Mouse (Mus musculus) layer of hippocampus, adult 2 months (tissue): Measurements from ENCODE around the gene Tmem198. TPM values are rescaled to one million over a fixed set of nuclear protein-coding genes. Genes with fewer than 3 reads are reported as not detected.

ENCODE experiments used
- DNase-seq, 2 experiments: peaks; one replicate each; pipeline ENCODE4 v3.0.0; 2022; ENCODE audit warnings: low spot score in 2 of 2
- H3K27ac ChIP-seq: fragments of 200-600 bp; 2 replicates; pipeline ENCODE4 v1.8.1; 2022
- H3K4me3 ChIP-seq: fragments of 200-600 bp; 2 replicates; pipeline ENCODE4 v1.8.1; 2022; ENCODE audit warnings: mild to moderate bottlenecking
- CTCF ChIP-seq: fragments of 200-600 bp; conservative IDR thresholded peaks from 2 replicates; pipeline ENCODE4 v1.8.1; 2022; ENCODE audit warnings: antibody characterized with exemption, mild to moderate bottlenecking, moderate library complexity
- total RNA-seq, 2 experiments: library from RNA; stranded (reverse); gene quantifications; 2 replicates each; pipeline ENCODE4 v1.2.3; 2021

The Tmem198 gene
- total RNA-seq, 2 experiments from 2014 or later, result 64.0 to 65.4 TPM

- peak; percentile 93 for TF ChIP-seq CTCF
- Histone ChIP-seq H3K4me3 (peak overlapping the region; percentile 29; the same call in 1 of the 2 replicates), H3K27ac (peak overlapping the region; percentile 86)
- peak in 1 of 2 experiments; percentile 84 for DNase-seq
Measured at GRCm38 (mm10) chr1:75445751-75446611, 33.4 kb upstream of the Tmem198 start.

DNA sequence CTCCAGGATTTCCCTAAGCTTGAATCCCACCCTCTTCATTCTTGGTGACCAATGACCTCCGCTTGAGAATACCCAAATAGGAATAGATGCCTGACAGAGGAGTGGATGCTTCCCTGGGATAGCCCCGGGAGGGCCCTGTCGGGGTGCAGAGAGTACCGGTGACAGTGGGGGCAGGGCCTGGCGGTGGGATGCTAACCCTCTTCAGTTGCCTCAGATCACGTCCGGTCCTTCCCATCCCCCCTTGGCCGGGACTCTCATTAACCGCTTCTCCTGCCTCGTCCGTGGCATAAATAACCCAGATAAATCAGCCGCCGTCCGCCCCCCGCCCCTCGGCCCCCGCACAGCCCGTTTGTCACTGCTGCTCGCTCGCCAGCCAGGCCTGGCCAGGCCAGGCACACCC lies 32.7 kb upstream of the Tmem198 start:
- no peak for TF ChIP-seq CTCF
- H3K27ac ChIP-seq, result peak overlapping the region; percentile 86

DNA sequence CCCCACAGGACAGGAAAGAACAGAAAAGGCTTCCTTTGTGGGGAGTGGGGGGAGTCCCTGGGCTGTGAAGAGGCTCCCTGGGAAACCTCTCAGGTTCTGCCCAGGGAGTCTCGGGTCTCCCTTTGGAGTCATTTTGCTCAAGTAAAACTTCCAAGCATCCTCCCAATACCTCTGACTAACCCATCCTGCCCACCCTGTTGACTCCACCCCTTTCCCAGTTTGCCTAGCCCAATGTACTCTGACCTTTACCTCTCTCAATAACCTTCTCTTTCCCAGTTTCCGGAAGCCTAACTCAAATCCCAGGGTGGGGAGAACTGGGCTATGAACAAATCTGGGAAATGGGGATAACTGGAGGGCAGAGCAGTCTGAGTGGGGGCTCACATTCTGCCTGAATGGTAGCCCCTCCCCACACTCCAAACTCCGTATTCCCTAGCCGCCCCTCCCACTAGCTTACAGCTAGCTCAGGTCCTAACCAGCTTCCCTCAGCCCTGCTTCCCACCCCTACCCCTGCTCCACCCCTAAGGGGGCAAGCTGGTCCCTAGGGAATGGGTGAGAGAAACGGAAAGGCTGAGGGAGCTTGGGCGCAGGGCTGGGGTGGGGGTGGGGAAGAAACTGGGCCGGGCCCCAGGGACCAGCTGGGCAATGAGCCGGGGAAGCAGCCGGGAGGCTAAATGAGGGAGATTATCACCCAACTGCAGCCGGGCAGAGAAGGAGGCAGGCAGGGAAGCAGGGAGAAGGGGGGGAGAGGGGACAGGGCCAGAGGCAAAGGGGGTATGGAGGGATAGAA lies 31.9 kb upstream of the Tmem198 start:
- TF ChIP-seq CTCF, result no peak
- no peak overlapping the region for H3K4me3 ChIP-seq
- peak overlapping the region; percentile 23; the same call in 1 of the 2 replicates for H3K27ac ChIP-seq
- DNase-seq, result no peak

More for the DNA sequence above, 32.7 kb upstream of the Tmem198 start:
- H3K4me3 ChIP-seq, result no peak overlapping the region
- DNase-seq, result no peak

DNA sequence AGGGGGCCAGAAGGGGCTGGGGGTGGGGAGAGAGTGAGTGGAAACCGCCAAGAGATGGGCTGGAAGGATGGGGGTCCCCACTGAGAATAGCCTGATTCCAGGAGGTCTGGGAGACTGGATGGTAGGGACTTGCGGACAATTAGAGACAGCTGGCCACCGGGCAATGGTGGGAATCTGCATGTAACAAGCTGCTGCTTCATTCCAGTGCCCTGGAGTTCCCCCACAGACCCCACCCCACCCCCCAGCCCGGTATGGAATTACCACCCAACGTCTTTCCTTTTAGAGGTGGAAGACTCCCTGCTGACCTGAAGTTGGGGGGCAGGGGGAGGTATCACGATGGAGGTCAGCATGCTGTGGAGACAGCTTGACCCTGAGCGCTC lies 31.3 kb upstream of the Tmem198 start:
- H3K27ac ChIP-seq, result peak overlapping the region; percentile 23; the same call in 1 of the 2 replicates
- no peak for DNase-seq
- no peak for TF ChIP-seq CTCF
- H3K4me3 ChIP-seq, result no peak overlapping the region

GRCm38 (mm10) chr1:75448937-75449336 lies 30.4 kb upstream of the Tmem198 start:
- TF ChIP-seq CTCF, result no peak
- Histone ChIP-seq H3K27ac (0 out of 2 replicates have a peak overlapping the region, but pooled peaks have one; percentile 39), H3K4me3 (no peak overlapping the region)
- no peak for DNase-seq

- no peak for TF ChIP-seq CTCF
- no peak for DNase-seq
- Histone ChIP-seq H3K27ac (peak overlapping the region; percentile 65; the same call in 1 of the 2 replicates), H3K4me3 (no peak overlapping the region; the same call in 1 of the 2 replicates)
Measured at GRCm38 (mm10) chr1:75449377-75450135, 29.8 kb upstream of the Tmem198 start.

- Histone ChIP-seq H3K4me3 (peak within 1 kb of the TSS; percentile 46), H3K27ac (peak within 1 kb of the TSS; percentile 65)
- no peak for DNase-seq
Measured at GRCm38 (mm10) chr1:75450314-75451005, 28.9 kb upstream of the Tmem198 start, which contains the start of gene Asic4. TSS of gene Asic4 (plus strand) at chr1:75450436.

GRCm38 (mm10) chr1:75451900-75452299 lies 27.4 kb upstream of the Tmem198 start:
- H3K4me3 ChIP-seq, result no peak overlapping the region
- DNase-seq, result no peak
- H3K27ac ChIP-seq, result no peak overlapping the region
- no peak for TF ChIP-seq CTCF

More at GRCm38 (mm10) chr1:75450314-75451005, 28.9 kb upstream of the Tmem198 start, which contains the start of gene Asic4:
- TF ChIP-seq CTCF, result no peak

- no peak for TF ChIP-seq CTCF
- no peak overlapping the region for H3K4me3 ChIP-seq
- H3K27ac ChIP-seq, result no peak overlapping the region
- DNase-seq, result no peak
Measured at GRCm38 (mm10) chr1:75455433-75455832, 23.9 kb upstream of the Tmem198 start.

DNA sequence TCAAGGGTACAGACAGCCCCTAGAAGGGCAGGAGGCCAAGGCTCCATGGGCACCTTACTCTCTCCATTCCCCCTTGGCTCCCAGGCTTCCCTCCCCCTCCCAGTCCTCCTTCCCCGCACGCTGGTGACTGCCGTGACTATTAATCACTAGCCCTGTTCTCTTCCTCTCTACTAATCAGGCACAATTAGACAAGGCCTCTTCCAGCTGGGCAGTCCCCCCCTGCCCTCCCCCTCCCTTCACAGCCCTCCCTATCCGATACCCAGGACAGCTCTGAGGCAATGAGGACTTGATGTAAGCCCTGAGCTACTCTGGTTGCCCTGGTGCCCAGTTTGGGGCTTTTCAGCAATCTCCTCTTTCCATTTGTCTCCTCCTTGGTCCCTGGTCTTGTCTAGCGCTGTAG lies 23.4 kb upstream of the Tmem198 start:
- Histone ChIP-seq H3K4me3 (no peak overlapping the region), H3K27ac (no peak overlapping the region)
- no peak for TF ChIP-seq CTCF
- DNase-seq, result no peak

DNA sequence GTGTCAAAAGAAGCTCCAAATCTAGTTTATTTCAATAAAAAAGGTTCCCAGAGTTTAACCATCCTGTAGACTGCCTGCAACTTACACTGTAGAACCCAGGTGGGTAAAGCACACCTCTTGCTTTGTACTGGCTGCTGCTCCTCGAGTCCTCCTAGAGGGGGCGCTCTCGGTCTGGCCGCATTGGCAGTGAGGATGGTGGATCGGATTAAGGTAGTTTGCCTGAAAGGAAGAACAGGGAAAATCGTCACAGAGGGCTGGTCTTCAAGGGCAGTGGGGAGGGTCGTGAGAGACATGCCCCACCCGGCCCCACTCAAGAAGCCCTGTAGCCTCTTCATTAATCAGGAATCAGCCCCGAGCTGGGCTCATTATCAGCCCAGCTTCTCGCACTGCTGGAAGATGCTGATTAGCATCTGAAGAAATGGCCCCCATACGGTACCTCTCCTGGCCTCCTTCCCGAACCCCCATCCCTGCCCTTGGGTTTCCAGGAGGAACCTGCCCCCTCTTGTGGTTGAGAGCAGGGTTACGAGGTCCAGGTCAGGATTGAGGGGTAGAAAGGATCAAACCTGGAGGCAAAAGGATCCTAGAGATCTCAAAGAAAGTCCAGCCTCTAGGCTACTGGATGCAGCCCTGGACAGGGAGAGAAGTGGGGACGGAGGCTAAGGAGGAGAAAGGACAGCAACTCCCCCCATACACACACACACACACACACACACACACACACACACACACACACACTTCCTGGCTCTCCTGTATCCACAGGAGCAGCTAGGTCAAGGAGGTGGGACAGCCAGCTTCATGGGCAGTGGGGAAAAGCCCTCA lies 22.4 kb upstream of the Tmem198 start:
- H3K27ac ChIP-seq, result no peak overlapping the region
- DNase-seq, result no peak
- H3K4me3 ChIP-seq, result no peak overlapping the region
- peak; percentile 76 for TF ChIP-seq CTCF
